Mouse (Mus musculus) adrenal gland, adult (tissue): ENCODE measurements at regions not wholly inside any gene's neighbourhood (a gene's known extent, or its start where the extent isn't known, plus 50 kb on each side); places are given as distances from the start of the nearest gene placed in this dataset.
"Not testable (repeated sequence)": the region's sequence is repeated elsewhere in the genome, so short reads cannot be mapped to it uniquely, and the experiment has no call there.

ENCODE experiments used
- DNase-seq, 2 experiments: peaks; one replicate each; pipeline ENCODE4 v3.0.0; 2022 to 2023; ENCODE audit warnings: low spot score in 1 of 2; ENCODE audit not compliant: inconsistent age in 2 of 2

DNA sequence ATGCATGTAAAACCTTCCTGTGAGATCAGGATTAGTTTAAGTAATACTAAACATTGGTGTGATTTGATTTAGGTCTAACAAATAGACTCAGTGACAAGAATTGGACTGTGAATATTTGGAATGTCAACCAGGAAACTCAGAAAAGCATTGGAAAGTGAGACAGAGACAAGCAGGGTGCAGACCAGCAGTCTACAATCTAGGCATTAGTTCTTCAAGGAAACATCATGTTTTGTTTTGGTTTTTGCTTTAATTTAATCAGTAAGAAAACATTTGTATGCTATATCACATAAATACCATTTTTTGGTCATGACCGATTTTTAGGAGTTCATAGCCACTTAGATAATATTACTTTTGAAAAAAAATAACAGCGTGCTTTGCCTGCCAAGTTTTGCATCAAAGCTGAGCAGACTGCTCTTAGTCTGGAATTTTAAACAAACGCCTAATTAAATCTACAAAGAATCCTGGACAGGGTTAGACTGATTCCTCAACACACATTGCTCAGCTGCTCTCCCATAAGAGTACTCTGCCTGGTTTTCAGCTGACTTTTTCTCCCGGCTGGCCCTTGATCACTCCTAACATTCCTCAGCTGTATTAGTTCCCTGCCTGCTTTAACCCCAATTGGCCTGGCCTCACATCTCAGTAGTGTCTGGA, 396.5 kb upstream of the Kcnh7 start:
- DNase-seq = no peak

DNA sequence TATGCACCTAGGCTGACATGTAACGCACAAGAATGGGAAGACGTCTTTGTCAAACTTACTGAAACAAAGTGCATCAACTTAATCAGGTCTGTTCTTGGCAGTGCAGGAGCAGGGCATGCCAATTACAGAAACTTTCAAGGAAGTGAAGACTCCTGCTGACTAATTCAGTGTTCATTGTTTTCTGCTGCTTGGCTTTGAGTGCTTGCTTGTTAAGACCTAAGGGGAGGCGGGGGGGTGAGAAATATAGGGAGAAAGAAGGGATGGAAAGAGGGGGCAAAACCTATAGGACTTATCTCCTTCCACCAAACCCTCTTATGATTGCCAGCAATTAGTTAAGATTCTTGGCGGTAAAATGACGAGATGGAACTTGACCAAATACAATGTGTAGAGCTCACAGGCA, 391.1 kb upstream of the Kcnh7 start:
- DNase-seq = no peak

DNA sequence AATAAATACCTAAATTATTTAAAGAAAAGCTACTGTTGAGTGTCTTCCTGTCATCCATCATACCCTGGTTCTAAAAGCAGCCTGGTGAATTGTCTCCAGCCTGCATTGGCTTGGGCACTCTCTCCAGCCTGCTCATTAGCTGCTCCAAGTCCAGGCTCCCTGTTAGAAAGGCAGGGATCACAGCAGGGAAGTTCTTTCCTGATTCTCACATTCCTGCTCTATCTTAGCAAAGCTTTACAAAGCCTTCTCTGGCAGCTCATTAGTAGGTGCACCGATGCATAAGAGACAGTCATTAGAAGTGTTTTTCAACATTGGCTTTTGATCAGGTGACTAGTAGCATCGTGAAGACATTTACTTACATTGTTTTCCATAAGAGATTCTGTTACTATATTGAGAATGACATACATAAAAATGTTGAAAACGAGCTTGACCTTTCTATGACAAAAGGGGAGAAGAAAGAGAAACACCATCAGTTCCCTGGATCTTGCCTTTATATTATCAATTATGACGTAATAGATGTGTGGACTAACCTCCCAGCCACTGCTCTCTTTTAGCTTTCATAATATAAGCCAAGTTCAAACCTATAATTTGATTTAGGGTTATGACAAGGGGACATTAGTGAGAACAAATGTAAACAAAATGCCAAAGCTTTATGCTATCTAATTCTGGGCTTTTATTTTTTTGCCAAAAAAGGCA, 390.1 kb upstream of the Kcnh7 start:
- DNase-seq = no peak

DNA sequence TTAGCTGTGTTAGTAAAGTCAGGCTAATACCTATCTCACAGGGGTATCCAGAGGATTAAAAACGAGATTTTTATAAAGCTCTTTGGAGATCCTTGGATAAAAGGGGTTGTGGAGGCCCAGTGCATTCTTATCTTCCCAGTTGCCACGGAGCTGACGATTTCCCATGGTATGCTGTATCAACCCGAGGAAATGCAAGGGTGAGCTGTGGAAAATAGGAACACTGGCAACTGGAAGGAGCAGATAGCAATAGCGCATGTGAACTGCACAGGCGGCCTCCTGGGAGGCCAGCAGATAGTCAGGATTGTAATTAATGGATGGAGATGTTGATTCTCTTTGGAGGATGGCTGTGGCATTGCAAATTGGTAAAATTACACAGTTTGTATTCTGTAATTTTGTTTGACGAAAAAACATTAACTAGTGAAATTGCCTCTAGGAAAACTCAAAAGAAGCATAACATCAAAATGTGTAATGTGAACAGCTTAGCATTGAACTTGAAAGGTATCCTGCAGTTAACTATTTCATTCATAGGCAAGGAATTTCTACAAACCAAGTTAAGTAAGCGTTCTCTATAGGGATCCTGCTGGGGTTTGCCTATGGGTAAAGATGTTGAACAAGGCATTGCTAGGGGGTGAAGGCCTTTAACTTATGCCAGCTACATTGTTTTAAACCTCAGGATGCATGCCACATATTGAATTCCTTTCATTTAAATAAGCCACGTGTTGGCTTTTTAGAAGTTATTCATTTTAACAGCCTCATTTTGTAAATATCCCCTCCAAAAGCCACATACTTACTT, 389.1 kb upstream of the Kcnh7 start:
- no peak for DNase-seq

DNA sequence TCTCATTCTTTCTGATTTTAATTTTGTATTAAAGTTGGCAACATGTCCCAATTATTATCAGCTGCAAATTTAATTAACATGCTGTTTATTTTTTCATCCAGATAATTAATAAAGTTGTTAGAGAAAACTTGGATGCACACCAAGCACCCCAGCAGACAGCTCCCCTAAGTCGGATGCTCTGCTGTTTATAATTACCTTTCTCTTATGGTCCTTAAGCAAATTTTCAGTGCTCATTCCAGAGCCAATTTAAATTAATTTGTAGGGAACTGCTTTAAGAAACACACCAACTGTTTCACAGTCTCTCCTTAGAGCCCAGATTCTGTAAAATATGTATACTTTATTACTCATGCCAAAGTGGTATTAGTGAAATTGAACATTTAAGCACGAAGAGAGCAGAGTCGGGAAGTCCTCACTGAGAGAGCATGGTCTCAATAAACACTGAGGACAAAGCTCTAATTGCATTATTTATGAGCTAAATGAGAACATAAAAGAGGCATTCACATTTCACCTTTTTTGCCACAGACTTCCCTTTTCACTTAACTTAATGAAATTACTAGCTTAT, 372.9 kb upstream of the Kcnh7 start:
- no peak for DNase-seq

DNA sequence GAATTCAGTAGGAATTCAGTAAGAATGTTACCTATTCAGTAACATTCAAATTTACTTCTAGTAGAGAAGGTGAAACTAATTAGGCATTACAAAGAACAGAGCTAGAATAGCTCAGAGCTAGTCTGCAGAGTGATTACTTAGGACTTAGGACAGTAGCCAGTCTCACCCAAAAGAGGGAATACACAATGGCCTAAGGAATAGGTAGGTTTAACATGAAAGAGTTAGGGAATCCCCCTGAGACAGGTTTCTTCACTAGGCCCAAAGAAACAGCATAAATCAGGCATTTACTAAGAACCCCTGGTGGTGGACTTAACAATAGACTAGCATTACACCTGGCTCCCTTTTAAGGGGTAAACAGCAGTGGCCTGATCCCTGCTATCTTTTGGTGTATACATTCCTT, 357.7 kb upstream of the Kcnh7 start:
- not testable (repeated sequence) for DNase-seq

DNA sequence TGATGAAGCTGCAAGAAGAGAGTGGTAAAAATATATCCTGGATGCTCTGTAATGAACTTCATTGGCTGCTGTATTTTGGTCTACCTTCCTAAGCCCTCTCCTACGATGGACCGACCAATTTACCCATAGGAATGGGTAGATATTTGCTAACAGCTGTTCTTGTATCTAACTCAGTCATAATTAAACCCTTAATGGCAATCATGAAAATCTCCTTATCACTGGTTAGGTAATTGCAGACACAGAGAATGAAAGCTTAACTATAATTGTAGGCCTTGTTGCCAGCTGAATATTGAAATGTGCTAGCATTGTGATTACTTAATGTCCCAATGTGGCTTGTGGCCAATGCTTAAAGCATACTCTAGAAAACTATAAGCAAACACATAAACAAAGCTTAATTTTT, 334.4 kb upstream of the Kcnh7 start:
- no peak for DNase-seq

DNA sequence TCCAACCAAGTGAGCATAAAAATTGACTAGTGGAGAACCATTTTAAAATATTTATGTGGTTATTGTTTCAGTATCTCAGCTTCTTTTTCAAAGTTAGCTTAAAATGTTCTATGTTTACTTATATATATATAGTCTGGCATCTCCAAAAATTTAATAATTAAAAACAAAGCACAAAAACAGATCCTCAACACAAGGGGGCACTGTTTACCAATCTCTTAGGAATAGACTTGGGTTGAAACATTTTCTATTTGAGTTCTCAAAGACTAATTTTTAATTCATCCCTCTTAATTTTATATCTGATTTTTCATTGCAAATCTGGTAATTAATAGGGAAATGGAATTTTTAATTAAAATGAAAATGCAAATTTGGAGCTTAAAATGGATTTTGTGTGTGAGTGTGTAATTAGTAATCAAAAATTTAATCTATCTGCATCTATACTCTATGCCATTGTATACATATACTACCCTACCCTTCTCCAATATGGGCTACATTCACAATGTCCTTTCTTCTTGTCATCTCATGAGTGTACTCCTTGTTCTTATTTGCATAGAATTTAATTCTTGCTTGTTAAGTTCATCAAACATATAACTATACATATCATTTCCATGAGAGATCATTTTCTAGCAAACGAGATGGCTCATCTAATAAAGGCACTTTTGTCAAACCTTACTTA, 329.6 kb upstream of the Kcnh7 start:
- DNase-seq = peak in 1 of 2 experiments; percentile 45

DNA sequence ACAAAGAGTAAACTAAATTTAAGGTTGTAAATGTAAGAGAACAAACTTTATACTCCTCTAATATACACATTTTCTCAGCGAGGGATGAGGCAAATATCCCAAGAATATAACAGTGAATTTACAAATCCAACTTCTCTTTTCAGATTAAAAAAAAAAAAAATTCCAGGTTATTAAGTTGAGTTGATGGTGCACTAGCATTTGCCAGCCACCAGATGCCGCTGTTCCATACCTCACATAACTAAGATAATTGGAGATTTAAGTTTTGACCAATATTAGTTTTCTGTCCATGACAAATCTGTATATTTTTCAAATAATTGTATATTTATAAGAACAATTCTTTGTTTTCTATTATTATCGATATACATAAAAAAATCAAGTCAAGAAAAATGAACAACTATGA, 319.9 kb upstream of the Kcnh7 start:
- peak in 1 of 2 experiments; percentile 30 for DNase-seq

DNA sequence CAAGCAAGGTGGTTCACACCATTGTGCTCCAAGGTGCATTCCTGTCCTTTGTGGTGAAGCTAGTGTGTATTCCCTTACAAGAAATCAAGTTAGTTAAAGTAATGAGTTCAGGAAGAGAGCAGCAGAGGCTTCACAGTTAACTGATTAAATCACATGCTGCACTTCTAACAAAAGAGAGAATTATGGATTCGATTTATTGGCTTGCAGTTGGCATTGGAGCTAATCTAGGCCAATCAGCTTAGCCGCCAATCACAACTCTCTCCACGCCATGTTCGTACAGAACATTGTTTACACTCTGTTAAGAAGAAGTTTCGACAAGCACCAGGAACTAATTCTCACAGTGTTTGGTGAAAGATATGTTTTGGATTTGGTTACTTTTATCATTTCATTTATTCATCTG, 292.3 kb upstream of the Kcnh7 start:
- no peak for DNase-seq

DNA sequence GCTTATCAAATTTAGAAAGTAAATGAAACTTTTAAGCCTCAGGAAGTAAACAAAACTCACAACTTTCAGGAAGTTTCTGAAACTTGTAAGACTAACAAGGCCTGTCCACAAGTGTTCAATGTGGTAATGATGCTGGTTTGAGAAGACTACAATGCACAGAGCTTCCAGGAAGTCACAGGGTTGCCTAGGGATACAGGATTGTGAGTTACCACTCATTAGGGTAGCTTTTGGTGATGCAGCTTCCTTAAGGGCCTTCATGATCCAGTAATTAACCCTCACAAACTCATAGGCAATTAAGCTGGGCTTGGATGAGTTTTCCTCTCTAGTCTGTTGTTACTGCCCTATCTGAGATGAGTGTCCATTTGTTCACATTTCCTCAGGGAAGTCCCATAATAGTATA, 291.2 kb upstream of the Kcnh7 start:
- no peak for DNase-seq

DNA sequence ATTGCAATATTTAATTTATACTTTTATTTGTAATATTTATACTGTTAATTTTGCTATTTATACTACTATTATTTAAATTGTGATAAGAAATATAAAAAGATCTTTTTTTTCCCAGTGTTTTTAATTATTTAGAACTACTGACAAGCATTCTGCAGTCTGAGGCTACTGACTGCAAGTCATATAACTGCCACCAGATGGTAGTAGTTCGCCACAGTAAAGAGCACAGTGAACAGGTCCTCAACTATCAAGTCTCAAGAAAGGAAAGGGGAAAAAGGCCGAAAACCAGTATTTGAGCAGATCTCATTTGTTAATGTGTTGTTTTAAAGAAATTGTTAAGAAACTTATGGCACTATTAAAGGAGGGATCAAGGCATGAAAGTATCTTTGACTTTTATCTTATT, 289.6 kb upstream of the Kcnh7 start:
- peak; percentile 14 to 65 for DNase-seq

DNA sequence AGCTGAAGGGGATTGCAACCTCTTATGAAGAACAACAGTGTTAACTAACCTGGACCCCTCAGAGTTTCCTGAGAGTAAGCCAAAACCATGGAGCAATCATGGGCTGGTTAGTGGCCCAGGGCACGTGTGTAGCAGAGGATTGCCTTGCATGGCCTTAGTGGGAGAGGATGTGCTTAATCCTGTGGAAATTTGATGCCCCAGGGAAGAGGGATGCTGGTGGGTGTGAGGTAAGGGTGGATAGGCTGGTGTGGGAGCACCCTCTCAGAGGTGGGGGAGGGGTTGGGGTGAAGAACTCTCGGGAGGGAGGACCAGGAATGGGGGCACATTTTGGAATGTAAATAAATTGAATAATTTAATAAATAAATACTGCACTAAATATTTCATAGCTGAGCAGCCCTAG, 288.2 kb upstream of the Kcnh7 start:
- no peak for DNase-seq

DNA sequence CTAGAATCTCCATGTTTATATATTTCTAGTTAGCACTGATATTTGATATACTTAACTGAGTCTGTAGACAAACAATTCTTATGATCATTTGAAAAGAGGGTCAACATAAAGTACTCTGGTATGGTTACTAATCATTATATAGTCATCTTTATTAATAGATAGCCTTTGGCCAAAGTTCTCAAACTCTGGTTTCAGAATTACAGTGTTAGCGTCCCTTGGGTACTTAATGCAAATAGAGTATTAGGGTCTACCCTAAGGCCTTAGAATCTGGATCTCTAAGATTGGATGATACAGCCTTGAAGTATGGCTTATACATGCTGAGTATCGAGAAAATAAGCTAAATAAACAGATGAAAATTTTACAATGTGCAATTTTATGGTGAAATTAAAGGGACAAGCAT, 275.0 kb upstream of the Kcnh7 start:
- DNase-seq = no peak

DNA sequence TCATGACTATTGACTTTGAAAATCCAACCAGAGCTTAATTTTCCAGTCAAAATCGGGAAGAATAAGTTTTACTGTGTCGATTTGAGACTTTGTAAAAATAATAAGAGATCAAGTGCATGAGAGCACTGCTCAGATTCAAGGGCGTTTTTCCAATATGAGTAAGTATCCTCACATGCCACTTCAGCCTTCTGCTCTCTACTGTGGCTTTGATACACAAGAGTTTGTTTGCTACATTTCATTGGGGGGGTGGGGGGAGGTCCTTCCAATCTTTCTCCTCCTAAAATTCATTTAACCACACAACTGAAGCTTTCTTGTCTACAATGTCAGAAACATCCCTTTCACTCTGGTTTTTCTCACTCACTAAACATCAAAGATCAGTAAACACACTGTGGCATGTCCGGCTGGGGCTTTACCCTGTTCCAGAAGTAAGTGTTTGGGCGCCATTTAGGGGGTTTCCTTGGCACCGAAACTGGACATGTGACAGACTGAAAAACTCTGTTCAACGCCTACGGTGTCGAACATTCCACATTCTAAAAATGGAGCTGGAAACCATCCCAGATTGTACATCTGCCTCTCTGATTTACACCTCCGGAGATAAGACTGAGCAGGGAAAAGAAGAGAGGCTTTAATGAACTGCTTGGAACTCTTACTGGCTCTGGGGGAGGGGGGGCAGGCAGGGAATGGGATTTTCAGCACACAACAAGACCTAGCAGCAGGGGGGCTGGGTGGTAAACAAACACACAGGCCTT, 270.4 kb upstream of the Kcnh7 start:
- DNase-seq = no peak

DNA sequence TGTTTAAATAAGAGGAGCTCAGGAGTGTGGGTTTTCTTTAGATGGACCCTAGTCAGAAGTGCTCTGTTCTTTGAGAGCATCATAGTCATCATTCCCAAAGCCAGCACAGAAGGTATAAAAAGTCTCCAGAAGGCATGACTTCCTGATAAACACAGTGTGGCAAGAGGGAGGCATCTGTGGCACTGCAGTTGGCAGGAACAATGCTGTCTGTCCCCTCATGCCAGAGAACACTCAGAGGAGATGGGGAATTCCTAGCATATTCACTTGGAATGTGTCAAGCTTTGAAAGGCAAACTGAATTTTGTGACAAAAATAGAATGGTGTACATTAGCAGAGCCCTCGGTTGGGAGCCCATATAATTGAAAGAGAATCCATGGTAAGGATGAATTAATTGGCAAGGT, 268.8 kb upstream of the Kcnh7 start:
- DNase-seq = no peak

DNA sequence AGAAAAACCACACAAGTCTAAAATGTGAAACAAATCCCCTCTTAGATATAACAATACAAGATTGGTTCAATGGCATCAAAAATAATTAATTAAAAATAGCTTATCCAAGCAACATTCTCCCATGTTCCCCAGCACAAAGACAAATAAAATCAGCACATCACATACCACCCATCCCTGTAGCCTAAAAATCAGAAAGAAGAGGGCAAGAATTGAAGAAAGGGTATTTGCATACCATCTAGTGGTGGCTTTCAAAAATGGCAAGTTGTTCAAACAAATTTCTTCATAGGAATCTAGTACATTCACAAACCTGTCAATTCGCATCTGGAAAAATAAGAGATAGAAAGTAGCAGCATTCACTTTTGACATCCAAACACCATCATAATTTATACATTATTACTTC, 268.1 kb upstream of the Kcnh7 start:
- DNase-seq = no peak

DNA sequence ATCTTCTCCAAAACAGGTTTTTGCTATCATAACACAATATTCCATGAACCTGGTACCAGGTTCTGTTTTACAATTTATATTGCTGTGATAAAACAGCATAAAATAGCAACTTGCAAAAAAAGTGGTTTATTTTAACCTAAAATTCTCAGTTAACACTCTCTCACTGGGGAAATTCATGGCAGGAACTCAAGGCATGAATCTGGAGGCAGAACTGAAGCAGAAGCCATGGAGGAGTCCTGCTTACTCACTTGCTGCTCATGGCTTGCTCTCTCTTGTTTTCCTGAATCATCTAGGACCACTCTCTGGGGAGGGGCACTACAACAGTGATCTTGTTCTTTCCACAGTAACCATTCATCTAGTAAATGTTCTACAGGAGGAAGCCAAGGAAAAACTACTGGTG, 250.2 kb upstream of the Kcnh7 start:
- no peak for DNase-seq

DNA sequence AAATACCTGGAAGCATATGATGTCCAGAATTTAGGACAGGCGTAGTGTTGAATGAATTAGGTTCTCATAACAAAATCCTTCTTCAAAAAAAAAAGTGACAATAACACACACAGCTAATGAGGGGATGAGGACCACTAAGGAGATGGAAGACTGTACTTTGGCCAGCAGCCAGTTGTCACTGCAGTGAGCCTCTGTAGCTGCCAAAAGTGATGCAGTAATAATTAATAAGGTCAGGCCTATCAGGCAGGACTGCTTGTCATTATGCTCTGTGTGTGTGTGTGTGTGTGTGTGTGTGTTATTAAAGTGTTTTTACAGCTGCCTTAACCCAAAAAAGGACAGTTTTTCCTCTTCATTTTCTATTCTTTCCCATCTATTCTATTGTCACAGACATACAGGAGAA, 221.3 kb upstream of the Kcnh7 start:
- no peak for DNase-seq
